Mouse (Mus musculus) ES-E14 (cell line): ENCODE data around the gene Ptprh. TPM values are rescaled to one million over a fixed set of nuclear protein-coding genes. Genes with fewer than 3 reads are reported as not detected.

Source experiments
- DNase-seq: peaks from one replicate; pipeline ENCODE4 v3.0.0-alpha.2; 2013; ENCODE audit warnings: low read depth, low spot score
- H3K27ac ChIP-seq: 2 replicates; pipeline ENCODE4 v1.5.1; 2012; ENCODE audit warnings: low read depth, mild to moderate bottlenecking, low read length, moderate library complexity, mixed read lengths; ENCODE audit not compliant: poor library complexity, insufficient read depth, severe bottlenecking
- H3K36me3 ChIP-seq: 2 replicates; pipeline ENCODE4 v1.6.1; 2012; ENCODE audit warnings: mild to moderate bottlenecking, low read length, moderate library complexity, mixed read lengths; ENCODE audit not compliant: control insufficient read depth, poor library complexity, insufficient read depth, severe bottlenecking
- H3K4me1 ChIP-seq, 2 experiments: fragments of 150-350 bp in 1 of 2; sonication (generic) in 1 of 2; 2 replicates each; pipeline ENCODE4 v1.6.1; 2012; ENCODE audit warnings: low read length in 2 of 2, mild to moderate bottlenecking in 1 of 2, mixed read lengths in 1 of 2; ENCODE audit not compliant: control insufficient read depth in 2 of 2, insufficient read depth in 2 of 2, poor library complexity in 1 of 2
- H3K4me3 ChIP-seq, 2 experiments: fragments of 150-350 bp in 1 of 2; sonication (generic) in 1 of 2; 2 replicates each; pipeline ENCODE4 v1.5.1; 2012; ENCODE audit warnings: low read length in 2 of 2, low read depth in 1 of 2, mild to moderate bottlenecking in 1 of 2, mixed read lengths in 1 of 2; ENCODE audit not compliant: insufficient read depth in 1 of 2, poor library complexity in 1 of 2, severe bottlenecking in 1 of 2
- H3K9ac ChIP-seq: 2 replicates; pipeline ENCODE4 v1.6.1; 2012; ENCODE audit warnings: low read depth, mild to moderate bottlenecking, low read length, mixed read lengths; ENCODE audit not compliant: poor library complexity, insufficient read depth, severe bottlenecking
- H3K9me3 ChIP-seq: fragments of 150-350 bp; sonication (generic); 2 replicates; pipeline ENCODE4 v1.6.1; 2012; ENCODE audit warnings: low read depth, mild to moderate bottlenecking, low read length; ENCODE audit not compliant: control insufficient read depth, insufficient read depth
- CHD2 ChIP-seq: IDR thresholded peaks from 2 replicates; pipeline ENCODE4 v1.6.1; 2014; ENCODE audit warnings: mild to moderate bottlenecking, low read depth, low read length, inconsistent platforms
- HCFC1 ChIP-seq: IDR thresholded peaks from 2 replicates; pipeline ENCODE4 v1.6.1; 2012; ENCODE audit warnings: low read length, inconsistent platforms, borderline replicate concordance; ENCODE audit not compliant: insufficient read depth
- MAFK ChIP-seq: IDR thresholded peaks from 2 replicates; pipeline ENCODE4 v1.6.1; 2014; ENCODE audit warnings: mild to moderate bottlenecking, low read depth, low read length, inconsistent platforms; ENCODE audit not compliant: insufficient read depth
- ZC3H11A ChIP-seq: IDR thresholded peaks from 2 replicates; pipeline ENCODE4 v1.6.1; 2012; ENCODE audit warnings: low read depth, mild to moderate bottlenecking, inconsistent platforms, low read length, borderline replicate concordance
- ZNF384 ChIP-seq: IDR thresholded peaks from 2 replicates; pipeline ENCODE4 v1.6.1; 2012; ENCODE audit warnings: low read depth, low read length, inconsistent platforms
- in situ Hi-C, 2 experiments: fragments of 600-800 bp; cut with MboI; formaldehyde crosslinking; loops; one replicate each; pipeline ENCODE4 v1.15.1; 2025; ENCODE audit warnings: low sequenced_read_pairs in 2 of 2, inconsistent platforms in 1 of 2; ENCODE audit not compliant: unreplicated experiment in 2 of 2
- total RNA-seq: library from RNA; depleted of rRNA; stranded (reverse); fragments of 300-350 nt; gene quantifications from 2 replicates; pipeline ENCODE4 v1.2.3, GENCODE M21; 2012

Gene Ptprh
- total RNA-seq, 1 experiment: 0.18 TPM

GRCm38 (mm10) chr7:4647291-4647690 lies 43.5 kb upstream of the Ptprh start:
- no peak overlapping the region for H3K27ac ChIP-seq
- H3K36me3 ChIP-seq: peaks cover 17% of the 10 kb centered on the region; the same call in 1 of the 2 replicates
- no peak overlapping the region for H3K9ac ChIP-seq
- DNase-seq: no peak
- H3K9me3 ChIP-seq: no peaks in the 10 kb centered on the region
- no peak overlapping the region for H3K4me3 ChIP-seq
- TF ChIP-seq HCFC1: no peak
- no peak for TF ChIP-seq MAFK
- no peak for TF ChIP-seq ZC3H11A
- no peak for TF ChIP-seq CHD2
- no peak for TF ChIP-seq ZNF384
- in situ Hi-C loops: no loop called here
- H3K4me1 ChIP-seq: peaks cover 0 to 2% of the 10 kb centered on the region in 2 experiments; a peak in 2 of 4 replicates

DNA sequence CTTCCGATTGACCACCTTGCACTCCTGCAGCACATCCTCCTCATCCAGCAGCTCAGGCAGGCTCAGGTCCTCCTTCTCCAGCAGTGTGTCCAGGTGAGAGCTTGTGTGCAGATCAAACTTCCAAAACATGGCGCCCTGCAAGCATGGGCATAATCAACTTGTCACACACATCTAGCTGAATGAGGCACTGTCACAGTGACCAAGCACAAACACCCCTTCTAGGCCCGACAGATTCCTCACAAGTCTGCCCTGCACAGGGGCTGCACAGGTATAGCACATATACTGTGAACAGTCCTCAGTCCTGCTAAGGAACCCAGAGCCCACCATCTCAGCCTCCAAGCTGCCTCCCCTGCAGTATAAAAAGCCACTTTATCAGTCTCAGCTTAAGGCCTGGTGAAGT lies 43.0 kb upstream of the Ptprh start:
- no peak for DNase-seq
- in situ Hi-C loops: no loop called here
- TF ChIP-seq CHD2 (no peak), MAFK (no peak), HCFC1 (no peak), ZC3H11A (no peak), ZNF384 (no peak)
- H3K36me3 ChIP-seq: peaks cover 22% of the 10 kb centered on the region
- H3K27ac ChIP-seq: no peak overlapping the region
- peaks cover 0 to 2% of the 10 kb centered on the region in 2 experiments; a peak in 2 of 4 replicates for H3K4me1 ChIP-seq
- H3K9ac ChIP-seq: no peak overlapping the region
- H3K9me3 ChIP-seq: no peaks in the 10 kb centered on the region
- no peak overlapping the region for H3K4me3 ChIP-seq

- Histone ChIP-seq H3K4me3 (no peak overlapping the region), H3K36me3 (peaks cover 48% of the 10 kb centered on the region), H3K9ac (no peak overlapping the region), H3K27ac (no peak overlapping the region), H3K9me3 (no peaks in the 10 kb centered on the region), H3K4me1 (no peaks in the 10 kb centered on the region; a peak in 1 of 4 replicates)
- in situ Hi-C loops: no loop called here
- TF ChIP-seq ZNF384 (no peak), CHD2 (no peak)
- DNase-seq: no peak
Observed at GRCm38 (mm10) chr7:4643225-4643624, 39.4 kb upstream of the Ptprh start.

DNA sequence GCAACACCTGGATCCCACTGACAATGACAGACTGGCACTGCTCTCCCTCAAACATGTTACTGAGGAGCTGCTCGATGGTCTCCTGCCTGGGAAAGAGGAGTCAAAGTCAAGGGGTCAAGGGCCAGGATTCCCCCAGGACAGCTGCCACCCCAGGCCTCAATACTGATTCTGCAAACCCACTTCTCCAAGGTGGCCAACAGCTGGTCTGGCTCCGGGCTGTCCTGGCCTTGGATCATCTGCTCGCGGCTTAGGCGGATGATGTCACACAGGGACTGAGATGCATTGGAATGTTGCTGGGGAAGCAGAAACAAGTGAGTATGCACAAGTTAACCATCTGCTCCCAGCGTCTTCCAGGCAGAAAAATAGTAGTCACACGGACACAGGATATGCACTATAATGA lies 38.1 kb upstream of the Ptprh start:
- peaks cover 49% of the 10 kb centered on the region for H3K36me3 ChIP-seq
- DNase-seq: no peak
- H3K4me1 ChIP-seq: no peaks in the 10 kb centered on the region; a peak in 1 of 4 replicates
- H3K9ac ChIP-seq: no peak overlapping the region
- TF ChIP-seq CHD2 (no peak), HCFC1 (no peak), MAFK (no peak)
- H3K27ac ChIP-seq: no peak overlapping the region
- in situ Hi-C loops: no loop called here
- no peaks in the 10 kb centered on the region for H3K9me3 ChIP-seq
- H3K4me3 ChIP-seq: no peak overlapping the region

GRCm38 (mm10) chr7:4641155-4641554 lies 37.3 kb upstream of the Ptprh start:
- Histone ChIP-seq H3K9ac (no peak overlapping the region), H3K4me1 (no peaks in the 10 kb centered on the region; a peak in 1 of 4 replicates), H3K4me3 (no peak overlapping the region), H3K36me3 (peaks cover 44% of the 10 kb centered on the region), H3K9me3 (no peaks in the 10 kb centered on the region), H3K27ac (no peak overlapping the region)
- in situ Hi-C loops: no loop called here
- no peak for DNase-seq
- TF ChIP-seq ZC3H11A (no peak), MAFK (no peak), ZNF384 (no peak), HCFC1 (no peak), CHD2 (no peak)
